Mouse (Mus musculus) heart, postnatal 25 days (tissue): ENCODE measurements around the gene Gm21987. TPM values are rescaled to one million over a fixed set of nuclear protein-coding genes. Genes with fewer than 3 reads are reported as not detected.
"Not testable (repeated sequence)": the region's sequence is repeated elsewhere in the genome, so short reads cannot be mapped to it uniquely, and the experiment has no call there.

Source experiments
- DNase-seq: peaks from one replicate; pipeline ENCODE4 v3.0.0; 2022; ENCODE audit warnings: low spot score
- intact Hi-C: fragments of 180-260 bp; cut with DNase I; formaldehyde crosslinking; loops from one replicate; pipeline ENCODE4 v1.15.1; 2025
- total RNA-seq, 2 experiments: library from RNA; stranded (reverse); gene quantifications; 2 replicates each; pipeline ENCODE4 v1.2.3; 2021

Gene Gm21987
- total RNA-seq: not detected

- intact Hi-C loops: no loop called here
- peak; percentile 91 for DNase-seq
Observed at GRCm38 (mm10) chr16:38346529-38347325, at the start of gene Gm21987, which contains the start of gene Cox17. TSS of gene Gm21987 (plus strand) at chr16:38347040. TSS of gene Cox17 (plus strand) at chr16:38346991.

DNA sequence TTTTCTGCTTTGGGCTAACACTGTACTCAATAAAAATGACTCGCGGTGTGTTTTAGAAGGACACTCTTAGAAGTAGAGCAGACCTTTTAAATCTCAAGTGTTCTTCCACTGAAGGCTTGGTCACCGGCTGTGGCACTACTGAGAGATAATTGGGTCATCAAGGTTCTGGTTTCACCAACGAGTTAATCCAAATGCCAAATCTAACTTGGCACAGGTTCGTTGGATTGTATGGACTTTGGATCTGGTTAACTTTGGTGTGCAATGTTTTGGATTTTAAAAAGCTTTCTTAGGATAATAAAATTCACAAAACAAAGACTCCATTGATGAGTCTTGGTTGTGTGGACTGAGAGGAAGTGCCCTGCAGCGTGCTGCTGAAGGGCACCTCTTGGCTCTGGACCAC lies 48.4 kb upstream of the Gm21987 start:
- no peak for DNase-seq

DNA sequence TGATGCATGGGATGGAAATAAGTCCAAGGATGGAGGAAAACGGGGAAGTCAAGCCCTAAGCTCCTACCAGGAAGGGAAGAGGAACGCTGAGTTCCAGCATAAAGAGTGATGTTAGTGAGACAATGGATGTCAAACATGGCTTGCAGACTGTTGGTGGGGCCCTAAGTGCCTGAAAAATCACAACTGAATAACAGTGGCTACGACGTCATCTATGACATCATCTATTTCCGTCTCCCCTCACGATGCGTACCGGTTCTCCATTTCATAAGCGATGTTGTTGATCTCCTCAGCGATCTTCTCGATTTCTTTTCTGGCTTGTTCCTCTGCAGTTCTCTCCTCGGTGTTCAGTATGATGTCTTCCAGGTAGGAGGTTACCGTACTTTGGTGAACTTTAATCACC lies 44.5 kb upstream of the Gm21987 start:
- intact Hi-C loops: no loop called here
- DNase-seq: no peak

More for the DNA sequence above, 48.4 kb upstream of the Gm21987 start:
- intact Hi-C loops: no loop called here

GRCm38 (mm10) chr16:38304460-38305194 lies 42.2 kb upstream of the Gm21987 start:
- no peak for DNase-seq
- intact Hi-C loops: no loop called here

DNA sequence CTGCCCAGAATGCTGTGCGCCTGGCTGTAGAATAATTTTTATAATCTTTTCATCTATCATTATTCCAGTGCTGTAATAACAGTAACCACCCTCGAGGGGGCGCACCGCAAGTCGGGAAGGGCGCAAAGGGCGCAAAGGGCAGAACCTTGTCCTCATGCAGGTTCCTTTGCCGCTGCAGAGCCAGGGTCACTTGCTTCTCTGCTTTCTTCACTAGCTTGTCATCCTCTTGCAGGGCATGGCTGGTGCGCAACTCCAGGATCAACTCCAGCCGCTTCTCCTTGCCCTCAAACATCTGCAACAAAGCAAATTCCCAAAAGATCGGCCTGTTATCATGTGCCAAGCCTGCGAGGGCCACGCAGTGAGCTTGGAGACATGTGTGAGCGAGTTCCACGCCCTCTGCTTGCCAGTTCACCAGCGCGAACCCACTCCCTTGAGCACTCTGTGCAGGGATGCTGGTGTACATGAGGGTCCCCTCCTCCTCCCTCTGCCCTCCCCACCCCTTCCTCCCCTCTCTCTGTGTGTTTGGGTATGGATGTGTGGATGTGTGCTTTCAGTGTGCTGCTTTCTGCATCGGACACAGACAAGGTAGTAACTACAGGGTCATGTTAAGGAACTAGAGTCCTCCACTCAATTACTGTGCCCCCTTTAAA lies 40.1 kb upstream of the Gm21987 start:
- intact Hi-C loops: no loop called here
- DNase-seq: no peak

DNA sequence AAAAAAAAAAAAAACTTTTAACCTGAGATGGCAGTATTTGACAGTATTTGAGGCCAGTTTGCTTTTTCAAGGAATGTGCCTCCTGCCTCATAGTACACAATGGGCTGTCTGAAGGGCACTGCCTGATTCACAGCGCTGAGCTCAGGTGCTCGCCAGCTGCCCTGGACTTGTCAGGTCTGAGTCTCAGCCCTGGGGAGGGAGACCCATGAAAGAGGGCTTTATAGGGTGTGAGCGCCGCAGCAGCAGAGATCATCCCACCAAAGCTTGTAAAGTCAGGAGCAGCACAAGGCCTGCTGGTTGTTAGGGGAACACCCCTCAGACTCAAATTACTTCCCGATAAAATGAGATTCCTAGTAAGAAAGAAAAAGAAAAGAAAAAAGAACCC lies 39.6 kb upstream of the Gm21987 start:
- intact Hi-C loops: no loop called here
- DNase-seq: no peak

- DNase-seq: no peak
- intact Hi-C loops: no loop called here
Observed at GRCm38 (mm10) chr16:38307651-38308050, 39.2 kb upstream of the Gm21987 start.

GRCm38 (mm10) chr16:38308195-38308594 lies 38.6 kb upstream of the Gm21987 start:
- no peak for DNase-seq
- intact Hi-C loops: no loop called here

- intact Hi-C loops: no loop called here
- DNase-seq: no peak
Observed at GRCm38 (mm10) chr16:38318492-38318891, 28.3 kb upstream of the Gm21987 start.

GRCm38 (mm10) chr16:38319087-38319486 lies 27.8 kb upstream of the Gm21987 start:
- DNase-seq: no peak
- intact Hi-C loops: no loop called here

GRCm38 (mm10) chr16:38321452-38321935 lies 25.3 kb upstream of the Gm21987 start:
- intact Hi-C loops: loop anchor here (1.0 kb wide), 1 partner anchor 185 kb away; no protein-coding TSS in a partner anchor
- DNase-seq: no peak

DNA sequence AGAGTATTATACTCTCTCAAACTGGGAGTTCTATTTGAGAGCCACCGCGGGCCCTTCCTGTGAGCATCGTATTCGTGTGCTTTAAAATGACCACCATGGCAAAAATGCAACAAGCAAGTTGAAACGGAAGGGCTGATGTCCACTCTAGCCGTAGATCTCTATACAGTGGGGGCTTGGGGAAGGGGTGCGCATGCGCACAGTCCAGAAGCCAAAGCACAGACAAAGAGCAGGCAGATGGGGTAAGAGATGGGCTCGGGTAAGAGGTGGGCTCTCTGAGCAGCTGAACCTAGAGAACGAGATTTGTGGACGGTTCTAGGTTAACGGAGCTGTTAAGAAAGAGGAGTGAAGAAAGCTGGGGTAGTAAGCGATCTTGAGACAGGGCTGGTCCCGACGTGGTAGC lies 22.5 kb upstream of the Gm21987 start:
- intact Hi-C loops: no loop called here
- DNase-seq: no peak

DNA sequence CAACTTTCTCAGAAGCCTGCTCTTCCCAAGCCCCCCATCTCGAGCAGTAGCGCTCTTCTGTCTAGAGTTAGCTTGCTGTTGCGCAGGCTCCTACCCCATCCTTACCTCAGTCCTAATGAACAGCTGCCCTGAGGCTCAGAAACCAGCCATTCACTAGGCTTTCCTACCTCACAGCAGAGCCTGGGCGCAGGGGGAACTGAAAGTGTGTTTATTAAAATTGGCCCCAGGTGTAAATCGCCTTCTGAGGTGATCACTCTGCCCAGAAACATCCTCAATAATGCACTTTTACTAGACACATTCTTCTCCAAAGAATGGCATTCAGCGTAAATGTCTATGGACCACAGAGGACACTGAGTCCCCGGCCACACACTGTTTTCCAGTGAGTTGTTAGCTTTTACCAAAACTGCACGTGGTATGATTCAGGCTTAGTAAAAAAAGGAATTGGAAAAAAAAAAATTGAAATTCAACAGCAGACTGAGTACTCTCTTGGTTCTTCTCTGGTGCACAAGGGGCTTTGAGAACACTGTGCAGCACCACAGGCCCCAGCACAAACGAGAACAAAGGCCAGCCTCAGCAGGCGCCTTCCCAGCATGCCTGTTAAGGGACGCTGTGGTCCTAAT lies 20.0 kb upstream of the Gm21987 start:
- DNase-seq: no peak
- intact Hi-C loops: no loop called here

- DNase-seq: no peak
- intact Hi-C loops: no loop called here
Observed at GRCm38 (mm10) chr16:38329340-38329739, 17.5 kb upstream of the Gm21987 start.

DNA sequence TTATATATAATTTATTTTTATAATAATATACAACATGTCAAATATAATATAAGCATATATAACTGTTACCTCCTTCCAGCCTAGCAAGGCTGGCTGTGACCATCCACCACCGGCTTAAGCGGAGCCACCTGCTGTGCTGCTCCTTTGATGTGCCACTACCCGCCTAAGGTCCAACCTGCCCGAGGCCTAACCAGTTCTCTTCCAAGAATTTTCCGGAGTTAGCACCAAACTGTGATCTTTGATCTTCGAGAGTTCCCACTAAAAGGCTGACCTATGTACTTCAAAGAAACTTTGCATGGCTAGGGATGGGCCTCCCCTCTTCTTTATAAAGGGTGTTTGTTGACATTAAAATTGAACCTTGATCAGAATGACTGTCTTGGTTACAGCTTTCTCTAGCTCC lies 12.4 kb upstream of the Gm21987 start:
- DNase-seq: no peak
- intact Hi-C loops: no loop called here

DNA sequence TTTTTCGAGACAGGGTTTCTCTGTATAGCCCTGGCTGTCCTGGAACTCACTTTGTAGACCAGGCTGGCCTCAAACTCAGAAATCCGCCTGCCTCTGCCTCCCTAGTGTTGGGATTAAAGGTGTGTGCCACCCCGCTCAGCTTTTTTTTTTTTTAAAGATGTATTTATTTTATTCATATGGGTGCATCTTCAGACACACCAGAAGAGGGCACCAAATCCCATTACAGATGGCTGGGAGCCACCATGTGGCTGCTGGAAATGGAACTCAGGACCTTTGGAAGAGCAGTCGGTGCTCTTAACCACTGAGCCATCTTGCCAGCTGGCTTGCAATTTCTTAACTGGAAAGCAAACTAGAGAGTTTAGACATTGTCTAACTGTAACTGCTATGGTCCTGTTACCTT lies 8.8 kb upstream of the Gm21987 start:
- DNase-seq, intact Hi-C loops: not testable (repeated sequence)

DNA sequence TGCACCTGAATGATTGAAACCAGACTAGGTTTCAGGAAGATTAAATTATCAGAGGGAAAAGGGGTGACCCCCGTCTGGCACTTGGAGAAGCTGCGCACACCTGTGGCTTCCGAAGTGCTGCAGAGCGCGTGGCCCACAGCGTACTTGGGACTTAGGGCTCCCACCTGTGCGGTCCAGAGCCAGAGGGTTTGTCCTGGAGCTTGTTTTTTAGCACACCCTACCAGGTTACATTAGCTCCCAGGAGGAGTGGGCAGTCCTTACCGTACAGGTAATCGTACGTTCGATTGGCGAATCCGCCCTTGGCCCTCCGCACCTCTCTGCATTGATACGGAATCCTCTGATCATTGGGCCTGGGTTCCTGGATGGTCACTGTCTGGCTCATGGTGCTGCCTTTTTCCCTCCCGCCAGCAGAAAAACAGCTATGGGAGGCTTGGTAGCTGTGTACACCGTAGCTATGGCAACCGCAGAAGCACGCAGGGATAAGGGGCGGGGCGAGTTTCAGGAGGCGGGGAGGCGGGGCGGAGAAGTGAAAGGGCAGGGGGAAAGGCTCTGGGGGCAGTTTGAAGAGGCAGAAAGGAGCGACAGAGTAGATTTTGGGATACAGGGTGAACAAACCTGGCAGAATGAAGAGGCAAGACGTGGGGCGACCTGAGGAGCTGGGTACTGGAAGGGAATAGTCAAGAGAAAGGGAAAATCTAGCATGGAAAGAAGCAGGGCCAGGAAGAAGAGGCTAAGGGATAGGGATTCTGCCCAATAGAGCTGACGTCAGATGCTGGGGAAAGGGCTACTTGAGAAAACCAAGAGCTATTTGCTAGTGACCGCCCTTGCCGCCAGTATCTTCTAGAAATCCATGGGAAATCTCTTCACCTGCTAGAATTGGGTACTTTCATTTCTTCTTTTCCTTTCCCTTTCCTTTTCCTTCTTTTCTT lies 5.2 kb upstream of the Gm21987 start, which contains the start of gene Maats1:
TSS of gene Maats1 (minus strand) at position 748 of the 929 bp plus-strand sequence.
- intact Hi-C loops: no loop called here
- DNase-seq: peak; percentile 65

DNA sequence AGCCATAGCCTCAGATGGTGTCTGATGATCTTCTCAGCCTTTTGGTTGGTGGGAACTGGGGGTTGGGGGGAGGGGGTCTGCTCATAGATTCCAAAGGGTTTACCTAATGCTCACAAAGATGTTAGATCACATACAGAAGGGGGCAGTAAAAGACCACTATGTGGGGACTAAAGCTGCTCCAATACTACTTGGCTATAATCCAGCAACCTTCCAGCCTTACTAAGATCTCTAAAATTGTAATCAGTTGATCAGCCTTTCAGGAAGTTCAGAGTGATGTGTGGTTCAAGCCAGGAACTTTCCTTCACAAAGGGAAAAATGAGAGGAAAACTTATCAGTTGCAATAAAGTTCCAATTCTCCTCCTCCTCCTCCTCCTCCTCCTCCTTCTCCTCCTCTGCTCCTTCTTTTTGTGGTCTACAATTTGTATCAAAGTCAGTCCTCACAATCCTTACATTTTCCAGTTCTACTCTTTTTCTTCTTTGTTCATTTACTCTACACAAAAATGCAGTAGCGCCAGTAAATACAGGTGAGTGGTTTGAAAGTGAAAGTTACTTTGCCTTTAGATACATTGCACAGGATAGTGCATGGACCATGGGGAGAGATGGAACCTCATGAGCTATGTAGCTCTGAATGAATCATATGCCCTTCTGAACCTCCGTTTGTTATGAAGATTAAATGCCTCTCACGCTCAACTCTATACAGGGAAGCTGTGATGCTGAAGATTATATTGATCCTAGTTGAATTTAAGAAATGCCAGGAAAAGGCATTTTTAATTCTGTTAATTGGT lies 1.7 kb upstream of the Gm21987 start:
- DNase-seq: no peak
- intact Hi-C loops: loop anchor here (1.0 to 2.0 kb wide), 2 partner anchors 138 to 161 kb away; no protein-coding TSS in a partner anchor
